Comparison of ENCODE assay signal across 13 mouse cellular contexts in genomic region chr5:125387295-125387694, GRCm38 (mm10). TPM values are rescaled to one million over a fixed set of nuclear protein-coding genes. Genes with fewer than 3 reads are reported as not detected.
DNase-seq lines count a peak whose midpoint lies in the region; ATAC-seq and TF ChIP-seq lines count a peak whose summit lies in the region.
"Not testable (repeated sequence)": the region's sequence is repeated elsewhere in the genome, so short reads cannot be mapped to it uniquely, and the experiment has no call there.
"Had no signal": no experiment of that assay in that cellular context is flagged by ENCODE, and none has a peak within 500 bp of the region (broad histone marks: within the 10 kb centered on the region; RNA-seq: fewer than 3 reads in every experiment).

No protein-coding gene starts in this region.

- H3K27ac ChIP-seq in embryonic fibroblast, embryonic 13.5 days (ENCODE audit: insufficient read depth, low read length); heart, adult 2 months; heart, embryonic 15.5 days; intestine, postnatal 0 days (ENCODE audit: low read depth, low read length); layer of hippocampus, adult 2 months; liver, postnatal 0 days (ENCODE audit: low read depth); olfactory bulb, adult 2 months (ENCODE audit: insufficient read depth, low read depth, low read length): not testable (repeated sequence)

- 0 out of 2 replicates have a peak overlapping the region, but pooled peaks have one; percentile 25 for H3K4me2 ChIP-seq in heart, embryonic 15.5 days
- 0 out of 2 replicates have a peak overlapping the region, but pooled peaks have one; percentile 30 for H3K4me2 ChIP-seq in intestine, postnatal 0 days (replicated peaks; ENCODE audit: low read depth)
- peak overlapping the region; percentile 35; the same call in 1 of the 2 replicates for H3K4me2 ChIP-seq in liver, postnatal 0 days (ENCODE audit: low read depth, low read length)

- intact Hi-C loops in heart, adult 2 months (cut with DNase I): not testable (repeated sequence)

- TF ChIP-seq CTCF in embryonic fibroblast, embryonic 13.5 days (IDR thresholded peaks at IDR 0.05; ENCODE audit: borderline replicate concordance, insufficient read depth, low read length); heart, adult 2 months (IDR thresholded peaks at IDR 0.05); intestine, postnatal 0 days (IDR thresholded peaks at IDR 0.05; ENCODE audit: low read depth); layer of hippocampus, adult 2 months (conservative IDR thresholded peaks at IDR 0.05); liver, postnatal 0 days (IDR thresholded peaks at IDR 0.05; ENCODE audit: low read depth); olfactory bulb, adult 2 months (IDR thresholded peaks at IDR 0.05; ENCODE audit: insufficient read depth, low read depth, low read length): not testable (repeated sequence)

- WGBS in heart, adult 2 months: 31% methylated on average over 4 of the region's 6 CpGs
- 80% methylated on average over 5 of the region's 6 CpGs for whole genome bisulfite sequencing in heart, embryonic 15.5 days
- 90% methylated on average over 5 of the region's 6 CpGs for WGBS in intestine, postnatal 0 days
- WGBS in liver, postnatal 0 days (ENCODE audit: insufficient replicate concordance): 73% methylated on average over 3 of the region's 6 CpGs
- 53% methylated on average over 5 of the region's 6 CpGs for WGBS in olfactory bulb, adult 2 months

- not testable (repeated sequence) for TF ChIP-seq POLR2A in embryonic fibroblast, embryonic 13.5 days (IDR thresholded peaks at IDR 0.05; ENCODE audit: low read depth, low read length); heart, adult 2 months (IDR thresholded peaks at IDR 0.05; ENCODE audit: insufficient read depth, low read depth, low read length); olfactory bulb, adult 2 months (IDR thresholded peaks at IDR 0.05; ENCODE audit: insufficient read depth, low read depth, low read length)

- H3K79me2 ChIP-seq in heart, adult 2 months (replicated peaks; ENCODE audit: control insufficient read depth, insufficient read depth, low read length): not testable (repeated sequence)

- not testable (repeated sequence) for H3K9me3 ChIP-seq in heart, embryonic 15.5 days (replicated peaks); intestine, postnatal 0 days (ENCODE audit: control insufficient read depth); liver, postnatal 0 days (ENCODE audit: low read length)

- not testable (repeated sequence) for H3K4me1 ChIP-seq in embryonic fibroblast, embryonic 13.5 days (ENCODE audit: control insufficient read depth, insufficient read depth, low read length); intestine, postnatal 0 days (replicated peaks; ENCODE audit: control insufficient read depth, insufficient read depth, low read length); olfactory bulb, adult 2 months (ENCODE audit: control insufficient read depth, insufficient read depth, low read length)
- H3K4me1 ChIP-seq in heart, adult 2 months (ENCODE audit: control insufficient read depth, insufficient read depth, low read length): peaks cover 15% of the 10 kb centered on the region
- H3K4me1 ChIP-seq in heart, embryonic 15.5 days (replicated peaks): peaks cover 51% of the 10 kb centered on the region
- peaks cover 28% of the 10 kb centered on the region for H3K4me1 ChIP-seq in liver, postnatal 0 days (ENCODE audit: insufficient read depth)

- H3K27me3 ChIP-seq in heart, adult 2 months (ENCODE audit: control insufficient read depth, insufficient read depth, low read length); heart, embryonic 15.5 days; intestine, postnatal 0 days (replicated peaks; ENCODE audit: control insufficient read depth, insufficient read depth, low read length); liver, postnatal 0 days (ENCODE audit: insufficient read depth, low read length): not testable (repeated sequence)

- peak in 1 of 2 experiments; percentile 30 for DNase-seq in heart, adult 2 months
- DNase-seq in layer of hippocampus, adult 2 months (ENCODE audit: low spot score in 2 of 2); liver, postnatal 0 days: not testable (repeated sequence)

- ATAC-seq in heart, embryonic 15.5 days (replicated peaks; ENCODE audit: insufficient number of reproducible peaks, insufficient read depth, low FRiP score, low read depth); intestine, postnatal 0 days; liver, postnatal 0 days: not testable (repeated sequence)

- H3K9ac ChIP-seq in heart, adult 2 months (ENCODE audit: low read depth, low read length); heart, embryonic 15.5 days; intestine, postnatal 0 days (ENCODE audit: low read depth, low read length); liver, postnatal 0 days (replicated peaks): not testable (repeated sequence)

- H3K4me3 ChIP-seq in embryonic fibroblast, embryonic 13.5 days (ENCODE audit: insufficient read depth, low read length): peak overlapping the region; percentile 23; the same call in 1 of the 2 replicates
- 0 out of 2 replicates have a peak overlapping the region, but pooled peaks have one; percentile 6 for H3K4me3 ChIP-seq in heart, adult 2 months
- not testable (repeated sequence) for H3K4me3 ChIP-seq in heart, embryonic 15.5 days; intestine, postnatal 0 days (ENCODE audit: low read depth, low read length); liver, postnatal 0 days (ENCODE audit: low read depth, low read length)
- H3K4me3 ChIP-seq in layer of hippocampus, adult 2 months: peak overlapping the region; percentile 24; the same call in 1 of the 2 replicates
- peak overlapping the region; percentile 18; the same call in 1 of the 2 replicates for H3K4me3 ChIP-seq in olfactory bulb, adult 2 months (ENCODE audit: insufficient read depth, low read depth, low read length)

- peaks cover 46% of the 10 kb centered on the region for H3K36me3 ChIP-seq in heart, adult 2 months (ENCODE audit: control insufficient read depth, insufficient read depth, low read length)
- H3K36me3 ChIP-seq in heart, embryonic 15.5 days: peaks cover 17% of the 10 kb centered on the region
- H3K36me3 ChIP-seq in intestine, postnatal 0 days (ENCODE audit: control insufficient read depth, insufficient read depth): peaks cover 25% of the 10 kb centered on the region
- peaks cover 29% of the 10 kb centered on the region for H3K36me3 ChIP-seq in liver, postnatal 0 days (replicated peaks; ENCODE audit: insufficient read depth, low read length)

- not testable (repeated sequence) for TF ChIP-seq EP300 in heart, adult 2 months (IDR thresholded peaks at IDR 0.05; ENCODE audit: insufficient read depth, low read depth, low read length); liver, postnatal 0 days (IDR thresholded peaks at IDR 0.05; ENCODE audit: low read depth)

RNA-seq across cellular contexts. Expression of gene Gm10382, which starts 1.8 kb away (rescaled TPM):
- not detected in 2 replicates for polyA plus RNA-seq in embryonic fibroblast, embryonic 13.5 days (2011; ENCODE audit: insufficient read length, low read depth, missing spikeins)
- under 1 TPM in 1 of 2 experiments, not detected in 1; 0.21 TPM for total RNA-seq in heart, adult 2 months (2021)
- polyA plus RNA-seq in heart, adult 2 months (2012; rRNA removed): 0.12 and 0.23 TPM in 2 replicates
- 0.30 and 0.48 TPM in 2 replicates for polyA plus RNA-seq in heart, embryonic 15.5 days (2015; fragmentation: Nextera tagmentation; extraction: Ambion mirVana)
- 0.16 and 0.24 TPM in 2 replicates for polyA plus RNA-seq in intestine, postnatal 0 days (2015; fragmentation: Nextera tagmentation; extraction: Ambion mirVana)
- total RNA-seq in layer of hippocampus, adult 2 months (2021): not detected
- polyA plus RNA-seq in liver, postnatal 0 days (2015; fragmentation: Nextera tagmentation; extraction: Ambion mirVana): 0.17 and 0.18 TPM in 2 replicates
- polyA plus RNA-seq in olfactory bulb, adult 2 months (2012; ENCODE audit: insufficient read depth, insufficient read length, low replicate concordance, missing spikeins): not detected in 2 replicates
- total RNA-seq: gastrocnemius, postnatal 25 days; heart, adult 8-10 months; heart, postnatal 10 days; heart, postnatal 36 days; hindbrain, postnatal 0 days had no signal
- polyA plus RNA-seq: embryonic facial prominence, embryonic 11.5 days had no signal

RNA-seq across cellular contexts. Expression of gene Ubc, which starts 2.7 kb away (rescaled TPM):
- 543 and 665 TPM in 2 replicates for polyA plus RNA-seq in embryonic fibroblast, embryonic 13.5 days (2011; ENCODE audit: insufficient read length, low read depth, missing spikeins)
- total RNA-seq in heart, adult 2 months (2021): 1,000 to 10,000 TPM in 1 of 2 experiments, 100 to 1,000 TPM in 1; 894 to 1,473 TPM
- 664 and 1,033 TPM in 2 replicates for polyA plus RNA-seq in heart, adult 2 months (2012; rRNA removed)
- 782 and 963 TPM in 2 replicates for polyA plus RNA-seq in heart, embryonic 15.5 days (2015; fragmentation: Nextera tagmentation; extraction: Ambion mirVana)
- polyA plus RNA-seq in intestine, postnatal 0 days (2015; fragmentation: Nextera tagmentation; extraction: Ambion mirVana): 345 and 371 TPM in 2 replicates
- total RNA-seq in layer of hippocampus, adult 2 months (2021): 100 to 1,000 TPM; 713 to 818 TPM
- polyA plus RNA-seq in liver, postnatal 0 days (2015; fragmentation: Nextera tagmentation; extraction: Ambion mirVana): 369 and 531 TPM in 2 replicates
- polyA plus RNA-seq in olfactory bulb, adult 2 months (2012; ENCODE audit: insufficient read depth, insufficient read length, low replicate concordance, missing spikeins): 238 and 763 TPM in 2 replicates

RNA-seq across cellular contexts. Expression of gene Scarb1, which starts 46.4 kb away (rescaled TPM):
- 46.8 and 47.8 TPM in 2 replicates for polyA plus RNA-seq in embryonic fibroblast, embryonic 13.5 days (2011; ENCODE audit: insufficient read length, low read depth, missing spikeins)
- 10 to 100 TPM; 23.6 to 27.8 TPM for total RNA-seq in heart, adult 2 months (2021)
- polyA plus RNA-seq in heart, adult 2 months (2012; rRNA removed): 55.5 and 77.5 TPM in 2 replicates
- 54.8 and 68.1 TPM in 2 replicates for polyA plus RNA-seq in heart, embryonic 15.5 days (2015; fragmentation: Nextera tagmentation; extraction: Ambion mirVana)
- 26.5 TPM in 2 replicates for polyA plus RNA-seq in intestine, postnatal 0 days (2015; fragmentation: Nextera tagmentation; extraction: Ambion mirVana)
- total RNA-seq in layer of hippocampus, adult 2 months (2021): 10 to 100 TPM; 34.5 to 35.1 TPM
- polyA plus RNA-seq in liver, postnatal 0 days (2015; fragmentation: Nextera tagmentation; extraction: Ambion mirVana): 105 and 109 TPM in 2 replicates
- not detected in 2 replicates for polyA plus RNA-seq in olfactory bulb, adult 2 months (2012; ENCODE audit: insufficient read depth, insufficient read length, low replicate concordance, missing spikeins)

RNA-seq across cellular contexts. Expression of gene Dhx37, which starts 46.6 kb away (rescaled TPM):
- polyA plus RNA-seq in embryonic fibroblast, embryonic 13.5 days (2011; ENCODE audit: insufficient read length, low read depth, missing spikeins): 18.6 and 27.6 TPM in 2 replicates
- total RNA-seq in heart, adult 2 months (2021): 10 to 100 TPM; 11.1 to 12.4 TPM
- 14.8 and 15.7 TPM in 2 replicates for polyA plus RNA-seq in heart, adult 2 months (2012; rRNA removed)
- polyA plus RNA-seq in heart, embryonic 15.5 days (2015; fragmentation: Nextera tagmentation; extraction: Ambion mirVana): 7.0 and 10.4 TPM in 2 replicates
- 2.5 and 3.2 TPM in 2 replicates for polyA plus RNA-seq in intestine, postnatal 0 days (2015; fragmentation: Nextera tagmentation; extraction: Ambion mirVana)
- 10 to 100 TPM; 15.2 to 15.6 TPM for total RNA-seq in layer of hippocampus, adult 2 months (2021)
- polyA plus RNA-seq in liver, postnatal 0 days (2015; fragmentation: Nextera tagmentation; extraction: Ambion mirVana): 3.3 and 3.4 TPM in 2 replicates
- not detected in 2 replicates for polyA plus RNA-seq in olfactory bulb, adult 2 months (2012; ENCODE audit: insufficient read depth, insufficient read length, low replicate concordance, missing spikeins)

RNA-seq across cellular contexts. Expression of gene Bri3bp, which starts 54.1 kb away (rescaled TPM):
- polyA plus RNA-seq in embryonic fibroblast, embryonic 13.5 days (2011; ENCODE audit: insufficient read length, low read depth, missing spikeins): 30.2 and 37.5 TPM in 2 replicates
- total RNA-seq in heart, adult 2 months (2021): 10 to 100 TPM; 52.2 to 52.4 TPM
- polyA plus RNA-seq in heart, adult 2 months (2012; rRNA removed): 31.4 and 31.5 TPM in 2 replicates
- 36.5 and 40.7 TPM in 2 replicates for polyA plus RNA-seq in heart, embryonic 15.5 days (2015; fragmentation: Nextera tagmentation; extraction: Ambion mirVana)
- 35.7 and 42.8 TPM in 2 replicates for polyA plus RNA-seq in intestine, postnatal 0 days (2015; fragmentation: Nextera tagmentation; extraction: Ambion mirVana)
- 100 to 1,000 TPM in 1 of 2 experiments, 10 to 100 TPM in 1; 93.2 to 107 TPM for total RNA-seq in layer of hippocampus, adult 2 months (2021)
- 20.2 and 20.9 TPM in 2 replicates for polyA plus RNA-seq in liver, postnatal 0 days (2015; fragmentation: Nextera tagmentation; extraction: Ambion mirVana)
- polyA plus RNA-seq in olfactory bulb, adult 2 months (2012; ENCODE audit: insufficient read depth, insufficient read length, low replicate concordance, missing spikeins): 46.8 TPM in 1 of 2 replicates, not detected in the other

Comparison
In these comparisons a context has a peak if more than half of its experiments do, and no peak if none do; other contexts are left out.
1. RNA of gene Scarb1, which starts 46.4 kb away (polyA plus RNA-seq): 105 to 109 TPM in liver, postnatal 0 days, 55.5 to 77.5 TPM in heart, adult 2 months, 54.8 to 68.1 TPM in heart, embryonic 15.5 days, 46.8 to 47.8 TPM in embryonic fibroblast, embryonic 13.5 days and 26.5 TPM in intestine, postnatal 0 days; not detected in olfactory bulb, adult 2 months; every median in the first group is over 10 times any median in the second.
2. Peak in every context shown above with its lines, with median percentiles within 50 percentile points of each other: H3K4me2 ChIP-seq.